In the genomic region with DNA sequence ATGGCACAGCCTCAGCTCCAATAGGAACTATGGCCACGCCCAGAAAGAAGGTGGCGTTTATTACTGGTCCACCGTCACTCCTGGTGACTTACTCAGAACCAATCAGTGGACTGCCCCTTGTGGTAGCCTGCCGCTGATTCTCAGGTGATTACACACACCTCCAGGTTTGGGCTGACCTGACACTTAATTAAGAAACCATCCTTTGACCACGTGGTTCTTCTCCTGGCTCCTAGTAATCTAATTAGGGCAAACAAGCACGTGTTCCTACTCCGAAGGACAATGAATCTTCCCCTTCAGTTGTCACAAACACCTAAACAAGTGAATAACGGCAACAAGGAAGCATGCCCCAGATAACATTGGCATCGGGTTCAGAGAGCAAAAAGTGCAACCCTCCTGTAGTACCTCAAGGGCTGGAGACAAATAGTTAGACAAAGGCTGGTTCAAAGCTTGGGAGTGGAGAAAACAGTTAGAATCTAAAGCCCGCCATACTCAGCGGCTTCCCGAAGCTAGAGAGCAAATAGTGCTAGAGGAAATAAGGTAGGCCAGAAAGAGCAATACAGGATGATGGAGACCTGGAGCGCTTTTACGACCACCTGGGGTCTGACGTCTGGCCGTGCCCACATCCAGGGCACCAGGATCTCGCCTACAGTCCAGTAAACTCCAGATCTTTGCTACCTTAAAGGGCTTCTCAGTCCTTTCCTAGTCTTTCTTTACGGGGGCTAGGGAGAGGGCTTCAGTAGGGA, we compare ENCODE assay signal across 1 mouse cellular context.
TF ChIP-seq lines count a peak whose summit lies in the region.

No protein-coding gene starts in this region.

TF ChIP-seq in CH12.LX, 34 proteins besides CTCF, POLR2A, EP300 and RAD21:
- peak; percentile 8; the same call in 1 of the 2 replicates for TF ChIP-seq CHD2 (IDR thresholded peaks at IDR 0.05; ENCODE audit: low read length)
- no peak for TF ChIP-seq ZMIZ1 (IDR thresholded peaks at IDR 0.05; ENCODE audit: low read depth, low read length)
- no peak for TF ChIP-seq PAX5 (IDR thresholded peaks at IDR 0.05; ENCODE audit: low read length)
- 0 out of 2 replicates have a peak, but pooled peaks have one; percentile 8 for TF ChIP-seq MAZ (IDR thresholded peaks at IDR 0.05; ENCODE audit: low read depth, low read length)
- TF ChIP-seq ETS1 (conservative IDR thresholded peaks at IDR 0.05; ENCODE audit: low read depth, low read length) = 0 out of 2 replicates have a peak, but pooled peaks have one; percentile 10
- no peak for TF ChIP-seq E2F4 (IDR thresholded peaks at IDR 0.05; ENCODE audit: insufficient replicate concordance, low read depth, low read length)
- TF ChIP-seq GABPA (IDR thresholded peaks at IDR 0.05; ENCODE audit: insufficient replicate concordance, low read depth, low read length) = no peak
- TF ChIP-seq BHLHE40 (IDR thresholded peaks at IDR 0.05; ENCODE audit: low read depth, low read length) = peak; percentile 63
- no peak for TF ChIP-seq JUN (IDR thresholded peaks at IDR 0.05; ENCODE audit: insufficient read depth, low read depth, low read length)
- no peak for TF ChIP-seq TCF12 (IDR thresholded peaks at IDR 0.05; ENCODE audit: low read depth, low read length)
- peak; percentile 14; the same call in 1 of the 2 replicates for TF ChIP-seq MEF2A (IDR thresholded peaks at IDR 0.05; ENCODE audit: borderline replicate concordance, low read depth, low read length)
- peak; percentile 97 for TF ChIP-seq MYC (IDR thresholded peaks at IDR 0.05; ENCODE audit: low read depth, low read length)
- 0 out of 2 replicates have a peak, but pooled peaks have one; percentile 17 for TF ChIP-seq IRF4 (IDR thresholded peaks at IDR 0.05; ENCODE audit: low read depth, low read length)
- peak; percentile 46 for TF ChIP-seq NELFE (IDR thresholded peaks at IDR 0.05; ENCODE audit: low read depth, low read length)
- no peak for TF ChIP-seq ZC3H11A (IDR thresholded peaks at IDR 0.05; ENCODE audit: low read depth, low read length)
- no peak for TF ChIP-seq JUND (conservative IDR thresholded peaks at IDR 0.05; ENCODE audit: low read depth, low read length)
- TF ChIP-seq SMC3 (IDR thresholded peaks at IDR 0.05; ENCODE audit: low read depth, low read length) = no peak
- 0 out of 2 replicates have a peak, but pooled peaks have one; percentile 41 for TF ChIP-seq KAT2A (IDR thresholded peaks at IDR 0.05; ENCODE audit: insufficient replicate concordance, low read length)
- 0 out of 2 replicates have a peak, but pooled peaks have one; percentile 40 for TF ChIP-seq TBP (conservative IDR thresholded peaks at IDR 0.05; ENCODE audit: low read depth, low read length)
- TF ChIP-seq UBTF (IDR thresholded peaks at IDR 0.05; ENCODE audit: low read depth, low read length) = no peak
- peak; percentile 38 for TF ChIP-seq ELF1 (IDR thresholded peaks at IDR 0.05; ENCODE audit: low read depth, low read length)
- no peak for TF ChIP-seq MAFK (IDR thresholded peaks at IDR 0.05; ENCODE audit: insufficient replicate concordance, low read length)
- TF ChIP-seq USF1 (IDR thresholded peaks at IDR 0.05; ENCODE audit: low read depth, low read length) = peak; percentile 39
- no peak for TF ChIP-seq RCOR1 (conservative IDR thresholded peaks at IDR 0.05; ENCODE audit: low read depth, low read length)
- no peak for TF ChIP-seq ZNF384 (IDR thresholded peaks at IDR 0.05; ENCODE audit: low read depth, low read length)
- TF ChIP-seq NRF1 (IDR thresholded peaks at IDR 0.05; ENCODE audit: low read depth, low read length) = no peak
- peak; percentile 99 for TF ChIP-seq MAX (IDR thresholded peaks at IDR 0.05; ENCODE audit: low read length)
- peak; percentile 41 for TF ChIP-seq HCFC1 (IDR thresholded peaks at IDR 0.05; ENCODE audit: low read depth, low read length)
- no peak for TF ChIP-seq CHD1 (IDR thresholded peaks at IDR 0.05; ENCODE audit: low read depth, low read length)
- no peak for TF ChIP-seq ZKSCAN1 (IDR thresholded peaks at IDR 0.05; ENCODE audit: borderline replicate concordance, low read depth, low read length)
- TF ChIP-seq SIN3A (IDR thresholded peaks at IDR 0.05; ENCODE audit: low read length) = peak; percentile 92
- TF ChIP-seq MXI1 (IDR thresholded peaks at IDR 0.05; ENCODE audit: low read depth, low read length) = peak; percentile 99
- TF ChIP-seq POLR2AphosphoS2 (IDR thresholded peaks at IDR 0.05; ENCODE audit: low read depth, low read length) = no peak
- TF ChIP-seq USF2 (conservative IDR thresholded peaks at IDR 0.05; ENCODE audit: low read depth, low read length) = peak; percentile 32; the same call in 1 of the 2 replicates
TF ChIP-seq in CH12.LX: peak in this region for 17.
